Mouse (Mus musculus) cerebellum, postnatal 4 days (tissue): Measurements from ENCODE around the gene Glp2r.

Experiments
- DNase-seq, 2 experiments: peaks; one replicate each; pipeline ENCODE4 v3.0.0; 2022; ENCODE audit warnings: low spot score in 2 of 2, mixed read lengths in 1 of 2

Gene Glp2r

DNA sequence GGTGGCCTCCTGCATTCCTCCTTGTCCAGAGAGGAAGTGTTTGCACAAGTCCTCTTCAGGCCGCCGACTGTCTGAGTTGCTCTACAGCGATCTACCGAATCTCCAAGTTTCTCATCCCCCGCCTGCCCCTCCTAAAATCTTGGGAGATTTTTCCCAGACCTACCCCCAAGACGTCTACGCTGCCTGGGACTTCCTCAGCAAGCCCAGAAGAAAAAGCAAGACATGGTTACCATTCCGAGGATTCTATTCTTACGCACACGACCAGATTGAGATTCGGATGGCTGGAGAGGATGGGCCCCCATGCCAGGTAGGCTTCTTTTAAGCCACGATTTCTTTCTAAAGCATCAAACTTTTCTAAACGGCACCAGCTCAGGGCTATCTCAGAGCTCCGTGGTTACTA, at the start of gene Glp2r:
TSS of gene Glp2r (minus strand) at position 101 of the 400 bp plus-strand sequence.
- DNase-seq, result no peak

DNA sequence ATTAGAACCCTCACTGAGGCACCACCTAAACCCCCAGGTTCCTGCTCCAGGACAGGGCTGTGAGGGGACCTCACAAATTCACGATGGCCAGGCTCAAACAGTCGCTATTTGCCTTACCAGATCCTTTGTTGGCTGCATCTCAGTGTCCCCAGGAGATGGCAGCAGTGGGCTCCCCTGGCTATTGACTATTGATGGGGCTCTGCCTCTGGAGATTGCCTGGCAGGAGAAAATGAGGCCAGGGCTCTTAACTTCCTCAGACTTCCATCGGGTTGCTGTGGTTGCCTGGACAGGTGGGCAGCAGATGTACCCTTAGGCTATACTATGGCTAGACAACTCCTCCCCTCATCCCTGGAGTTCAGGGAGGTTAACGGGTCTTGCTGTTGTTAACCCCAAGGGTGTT, 49.3 kb upstream of the Glp2r start:
- peak; percentile 40 to 51 for DNase-seq

DNA sequence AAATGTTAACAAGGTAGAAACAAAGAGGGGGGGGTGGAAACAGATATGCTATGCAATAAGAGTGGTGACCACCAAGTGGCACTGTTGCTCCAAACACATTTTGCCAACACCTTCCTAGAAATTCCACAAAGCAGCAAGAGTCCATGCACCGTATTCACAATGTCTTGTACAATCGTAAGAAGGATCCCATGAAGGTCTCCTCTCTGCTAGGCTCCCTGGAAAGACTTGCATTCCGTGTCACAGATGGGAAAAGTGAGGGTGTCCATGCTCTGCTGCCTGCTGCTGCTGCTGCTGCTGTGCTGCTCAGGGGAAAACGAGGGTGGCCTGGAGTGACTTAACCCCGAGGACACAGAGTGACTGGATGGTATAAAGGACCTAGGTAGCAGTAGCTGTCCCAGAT, 48.7 kb upstream of the Glp2r start:
- DNase-seq, result peak in 1 of 2 experiments; percentile 61

- peak in 1 of 2 experiments; percentile 14 for DNase-seq
Observed at GRCm38 (mm10) chr11:67811535-67811934, 40.6 kb upstream of the Glp2r start.

DNA sequence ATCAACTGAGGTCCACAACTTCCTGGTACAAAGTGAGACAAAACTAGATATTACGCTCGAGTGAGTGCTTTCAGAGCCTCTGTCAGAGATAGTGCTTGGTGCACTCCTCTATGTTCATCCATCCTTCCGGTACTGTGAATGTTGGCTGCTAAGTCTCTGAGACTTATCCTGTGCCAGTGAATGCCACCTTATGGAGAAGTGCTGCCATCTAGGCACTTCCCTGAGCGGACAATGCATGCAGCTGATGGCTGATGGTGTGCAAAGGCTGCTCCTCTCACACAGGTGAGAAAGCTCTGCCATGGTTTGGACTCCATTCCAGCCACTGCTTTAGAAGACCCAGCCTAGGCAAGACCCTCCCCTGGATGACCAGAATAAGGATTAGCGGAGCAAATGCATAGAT, 37.1 kb upstream of the Glp2r start:
- no peak for DNase-seq

DNA sequence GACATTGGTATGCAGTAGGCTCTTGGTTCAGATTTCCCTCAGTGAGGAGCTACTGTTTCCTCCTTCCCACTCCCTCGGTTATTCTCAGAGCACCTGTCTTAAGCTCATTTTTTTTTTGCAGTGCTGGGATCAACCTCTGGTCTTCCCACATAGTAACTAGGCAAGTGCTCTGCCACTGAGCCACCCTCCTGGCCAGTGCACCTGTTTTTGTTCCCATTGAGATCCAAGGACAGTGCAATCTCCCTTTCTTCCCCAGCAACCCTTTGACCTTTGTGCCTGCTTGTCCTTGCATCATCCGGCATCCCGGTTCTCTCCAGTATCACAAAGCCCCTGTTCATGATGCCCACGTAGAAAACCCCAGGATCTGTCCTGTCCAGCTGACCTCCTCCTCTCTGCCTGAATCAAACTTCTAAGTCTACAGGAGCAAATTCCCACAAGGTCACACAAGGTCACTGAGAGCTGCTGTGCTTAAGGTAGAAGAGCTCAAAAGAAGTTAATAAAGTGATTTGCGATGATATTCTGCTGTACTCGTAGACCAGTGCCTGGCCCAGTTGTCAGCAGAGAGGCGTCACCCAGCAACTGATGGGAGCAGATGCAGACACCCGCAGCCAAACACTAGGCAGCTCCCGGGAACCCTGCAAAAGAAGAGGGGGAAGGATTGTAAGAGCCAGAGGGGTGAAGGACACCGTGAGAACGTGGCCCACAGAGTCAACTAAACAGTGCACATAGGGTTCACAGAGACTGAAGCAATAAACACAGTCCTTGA, 36.1 kb upstream of the Glp2r start:
- DNase-seq, result no peak

GRCm38 (mm10) chr11:67805538-67805937, 34.6 kb upstream of the Glp2r start:
- no peak for DNase-seq

DNA sequence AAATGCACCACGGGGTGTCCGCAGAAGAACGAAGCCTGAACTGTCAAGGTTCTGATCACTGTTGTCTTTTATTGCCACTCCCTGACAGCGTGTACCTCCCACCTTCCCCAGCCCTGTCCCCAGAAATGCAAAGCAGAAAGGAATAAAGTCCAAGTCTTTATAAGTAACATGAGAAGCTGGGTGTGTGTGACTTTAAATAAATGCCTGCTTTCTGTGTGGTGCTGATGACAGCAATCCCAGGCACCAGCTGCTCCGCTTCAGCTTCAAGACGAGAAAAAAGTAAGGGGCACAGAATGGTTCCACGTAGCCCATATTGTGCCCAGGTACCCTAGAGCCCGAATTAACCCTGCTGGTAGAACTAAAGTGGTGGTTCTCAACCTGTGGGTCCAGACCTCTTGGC, 30.2 kb upstream of the Glp2r start:
- no peak for DNase-seq

DNA sequence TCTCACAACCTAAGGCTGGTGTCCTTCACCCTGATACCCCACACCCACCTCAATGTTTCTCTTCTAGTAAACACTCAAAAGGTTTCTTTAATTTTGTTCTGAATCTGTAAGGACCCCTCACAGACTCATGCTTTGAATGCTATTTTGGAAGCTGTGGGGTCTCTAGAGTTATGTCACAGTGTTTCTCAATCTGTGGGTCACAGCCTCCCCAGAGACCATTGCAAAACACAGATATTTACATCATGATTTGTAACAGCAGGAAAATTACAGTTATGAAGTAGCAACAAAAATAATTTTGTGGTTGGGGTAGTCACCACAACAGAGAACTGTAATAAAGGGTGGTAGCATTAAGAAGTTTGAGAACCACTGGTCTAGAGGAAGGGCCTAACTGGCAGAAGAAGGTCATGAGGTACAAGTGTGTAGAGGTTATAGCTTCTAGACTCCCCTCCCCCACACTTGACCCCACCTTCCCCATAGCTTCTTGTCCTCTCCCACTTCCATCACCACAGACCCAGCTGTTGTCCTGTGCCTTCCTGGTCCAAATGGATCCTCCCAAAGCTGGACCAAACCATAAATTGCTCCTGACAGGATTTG, 29.3 kb upstream of the Glp2r start:
- DNase-seq, result no peak

- no peak for DNase-seq
Observed at GRCm38 (mm10) chr11:67797931-67798330, 27.0 kb upstream of the Glp2r start, which contains the start of gene Dhrs7c. Gene Dhrs7c (plus strand): TSS chr11:67798187.

DNA sequence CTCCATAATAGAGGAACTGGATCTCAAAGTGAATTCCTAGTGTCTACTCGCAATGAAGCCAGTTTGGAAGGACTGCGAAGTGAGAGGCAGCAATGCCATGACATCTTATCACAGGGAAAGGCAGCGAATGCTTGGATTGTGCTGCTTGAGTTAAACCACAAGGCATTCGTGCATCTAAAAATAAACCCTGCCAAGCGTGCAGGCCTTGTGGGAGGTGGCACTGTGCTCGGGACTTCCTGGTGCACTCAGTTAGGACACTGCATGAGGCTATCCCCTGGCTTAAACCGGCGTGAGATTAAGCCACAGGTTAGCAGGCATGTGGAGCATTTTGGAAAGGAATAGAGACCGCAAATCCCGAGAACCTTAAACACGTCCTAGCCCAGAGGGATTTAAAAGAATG, 19.2 kb upstream of the Glp2r start:
- DNase-seq, result no peak

DNA sequence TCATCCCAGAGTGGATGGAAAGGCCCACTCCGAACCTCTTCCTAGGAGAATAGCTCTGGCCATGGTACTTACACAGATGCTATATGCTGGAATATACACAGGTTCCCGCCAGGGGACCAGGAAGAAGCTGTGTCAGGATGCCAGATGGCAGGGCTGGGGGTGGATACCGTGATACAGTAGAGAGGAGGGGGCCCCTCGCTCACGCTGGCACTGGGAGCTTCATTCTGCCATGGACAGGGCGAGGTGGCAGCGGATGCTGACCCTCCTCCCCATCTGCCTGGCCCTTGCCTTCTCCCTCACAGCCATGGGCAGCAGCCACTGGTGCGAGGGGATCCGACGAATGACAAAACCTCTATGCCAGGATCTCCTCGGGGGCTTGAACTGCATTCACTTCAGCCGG, 3.4 kb upstream of the Glp2r start, which contains the start of gene Gsg1l2:
TSS of gene Gsg1l2 (plus strand) at position 230 of the 400 bp plus-strand sequence.
- DNase-seq, result peak in 1 of 2 experiments; percentile 38

DNA sequence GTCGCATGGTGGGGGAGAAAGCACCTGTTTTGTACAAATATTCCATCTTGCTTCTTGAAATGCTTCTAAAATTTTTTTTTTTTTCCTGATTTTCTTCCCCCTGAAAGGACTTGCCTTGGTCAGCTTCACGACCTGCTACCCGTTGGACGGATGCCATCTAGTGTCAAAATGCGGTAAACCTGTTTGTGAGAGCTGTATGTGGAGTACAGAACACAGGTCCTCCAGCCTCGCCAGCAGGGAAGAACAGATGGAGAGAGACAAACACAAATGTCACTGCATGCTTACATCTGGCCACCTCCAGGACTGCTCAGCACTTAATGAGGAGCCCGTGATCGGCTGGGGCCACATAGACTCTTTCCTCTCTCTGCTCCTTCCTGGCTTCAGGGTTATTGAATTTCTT, 1.6 kb upstream of the Glp2r start:
- DNase-seq, result peak in 1 of 2 experiments; percentile 68

DNA sequence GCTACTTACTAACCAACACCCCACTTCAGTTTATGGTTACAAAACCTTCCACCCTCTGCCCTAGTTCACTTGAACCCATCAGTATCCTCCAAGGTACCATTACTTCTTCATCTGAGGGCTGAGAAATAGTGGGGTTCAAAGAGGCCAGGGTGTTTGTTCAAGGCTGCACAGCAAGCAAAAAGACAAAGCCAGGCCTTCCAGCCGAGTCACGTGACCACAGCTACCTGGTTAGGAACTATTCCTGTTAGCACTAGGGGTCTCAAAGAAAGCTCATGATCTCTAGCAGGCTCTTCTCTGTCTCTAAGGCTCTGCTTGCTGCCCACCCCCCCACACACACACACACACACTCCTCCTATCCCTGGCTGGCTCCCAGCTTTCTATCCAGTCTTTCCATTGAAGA, 738 bp upstream of the Glp2r start:
- DNase-seq, result no peak

DNA sequence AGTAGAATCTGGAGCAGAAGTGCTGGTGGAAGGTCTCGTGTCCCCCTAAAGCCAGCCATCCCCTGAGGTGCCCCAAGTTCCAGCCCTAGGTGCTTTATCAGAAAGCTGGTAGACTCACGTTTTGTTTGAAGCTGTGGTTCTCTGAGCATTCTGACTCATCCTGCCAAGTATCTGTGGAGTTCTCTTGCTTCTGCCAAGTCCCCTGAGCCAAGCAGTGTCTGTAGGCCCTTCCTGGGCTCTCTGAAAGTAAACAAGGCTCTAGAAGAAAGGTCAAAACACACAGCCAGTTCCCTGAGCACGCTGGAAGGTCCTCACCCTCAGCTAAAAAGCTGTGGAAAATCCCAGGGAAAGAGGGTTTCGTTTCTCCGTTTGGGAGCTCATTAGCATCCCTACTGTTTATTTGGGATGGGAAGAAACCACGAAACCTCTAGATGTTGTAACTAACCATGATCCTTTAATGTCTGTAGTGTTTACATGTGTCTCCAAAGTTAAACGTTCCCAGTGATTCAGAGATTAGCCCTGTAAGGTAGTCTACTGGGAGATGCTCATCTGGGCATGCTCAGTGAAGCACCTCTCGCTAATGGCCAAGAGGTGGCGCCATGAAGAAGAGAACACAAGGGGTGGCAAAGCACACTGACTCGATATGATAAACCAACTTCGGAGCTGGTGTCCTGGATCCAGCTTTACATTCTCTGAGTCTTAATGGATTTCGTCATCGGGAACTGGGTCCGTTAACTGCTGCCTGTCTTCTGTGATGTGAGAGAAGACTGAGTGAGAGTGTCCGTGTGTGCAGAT, 13.4 kb downstream of the Glp2r start:
- DNase-seq, result no peak

GRCm38 (mm10) chr11:67756287-67756686, 14.7 kb downstream of the Glp2r start:
- no peak for DNase-seq

GRCm38 (mm10) chr11:67741569-67741968, 29.4 kb downstream of the Glp2r start:
- no peak for DNase-seq

GRCm38 (mm10) chr11:67738846-67739490, 32.0 kb downstream of the Glp2r start:
- no peak for DNase-seq

- no peak for DNase-seq
Observed at GRCm38 (mm10) chr11:67738345-67738744, 32.6 kb downstream of the Glp2r start.

DNA sequence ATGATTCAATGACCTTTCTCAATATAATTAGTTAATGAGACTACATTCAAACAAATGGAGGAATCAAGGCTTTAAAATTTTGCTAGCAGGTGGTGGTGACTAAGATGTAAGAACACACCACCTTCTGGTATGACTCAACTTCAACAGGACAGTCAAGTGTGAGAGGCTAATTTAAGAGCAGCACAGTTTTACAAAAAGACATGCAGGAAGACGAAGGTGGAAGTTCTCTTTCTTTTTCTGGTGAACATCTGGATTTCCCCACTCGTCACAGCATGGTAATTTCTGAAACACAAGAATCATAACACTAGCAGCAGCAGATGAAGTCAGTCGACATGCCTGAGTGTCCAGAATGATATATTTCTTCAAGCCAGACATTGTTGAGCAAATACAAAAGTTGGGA, 36.4 kb downstream of the Glp2r start:
- no peak for DNase-seq

DNA sequence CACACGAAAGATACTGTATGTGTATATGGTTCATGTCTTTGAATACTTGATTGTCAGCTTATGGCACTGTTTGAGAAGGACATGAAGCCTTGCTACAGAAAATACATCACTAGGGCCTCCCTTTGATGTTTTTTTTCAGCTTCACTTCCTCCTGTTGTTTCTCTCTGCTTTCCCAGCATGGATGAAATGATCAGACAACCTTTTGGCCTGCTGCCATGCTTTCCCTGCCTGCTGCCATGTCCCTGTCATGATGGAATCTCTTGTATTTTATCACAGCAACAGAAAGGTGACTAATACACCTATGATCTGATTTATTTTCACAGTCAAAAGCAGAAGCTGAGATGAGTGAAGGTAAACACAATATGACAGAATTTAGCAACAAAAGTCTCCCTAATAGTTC, 37.2 kb downstream of the Glp2r start:
- DNase-seq, result no peak

DNA sequence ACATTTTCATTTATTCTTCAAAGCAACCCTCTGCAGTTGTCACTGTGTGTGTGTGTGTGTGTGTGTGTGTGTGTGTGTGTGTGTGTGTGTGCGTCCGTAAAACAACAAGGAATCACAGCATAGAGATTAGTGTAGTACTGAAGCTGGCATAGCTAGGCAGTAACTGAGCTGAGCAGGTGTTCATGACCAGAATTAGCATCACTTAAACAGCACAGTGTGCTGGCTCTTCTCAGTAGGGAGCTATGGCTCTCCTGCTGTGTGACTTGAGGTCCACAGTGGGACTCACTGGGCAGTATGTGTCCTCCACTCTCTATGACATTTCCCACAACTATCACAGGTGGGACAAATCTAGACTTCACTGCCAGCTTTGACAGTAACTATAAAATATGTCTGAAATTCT, 39.9 kb downstream of the Glp2r start:
- DNase-seq, result no peak
